Mouse (Mus musculus) adrenal gland, adult (tissue): ENCODE results near the gene Arhgap40.
A peak's percentile ranks its signal among the peaks of the same experiment; 100 is the strongest.

Experiments used
- DNase-seq, 2 experiments: peaks; one replicate each; pipeline ENCODE4 v3.0.0; 2022 to 2023; ENCODE audit warnings: low spot score in 1 of 2; ENCODE audit not compliant: inconsistent age in 2 of 2

The Arhgap40 gene

GRCm38 (mm10) chr2:158512528-158512927 lies at the start of gene Arhgap40:
TSS of gene Arhgap40 (plus strand) at chr2:158512796.
- no peak for DNase-seq

- no peak for DNase-seq
These were observed 38.4 kb upstream of the Arhgap40 start for GRCm38 (mm10) chr2:158474159-158474558.

GRCm38 (mm10) chr2:158477640-158478039 lies 35.0 kb upstream of the Arhgap40 start:
- DNase-seq = no peak

- no peak for DNase-seq
These were observed 14.1 kb upstream of the Arhgap40 start for GRCm38 (mm10) chr2:158498457-158498856.

GRCm38 (mm10) chr2:158501836-158502812 lies 10.5 kb upstream of the Arhgap40 start, which contains the start of gene Adig:
TSS of gene Adig (plus strand) at chr2:158502612.
- DNase-seq = peak in 1 of 2 experiments; percentile 51

GRCm38 (mm10) chr2:158503226-158503625 lies 9.4 kb upstream of the Arhgap40 start:
- DNase-seq = no peak

GRCm38 (mm10) chr2:158503671-158504070 lies 8.9 kb upstream of the Arhgap40 start:
- no peak for DNase-seq

GRCm38 (mm10) chr2:158506475-158506874 lies 6.1 kb upstream of the Arhgap40 start:
- no peak for DNase-seq

GRCm38 (mm10) chr2:158507046-158507445 lies 5.5 kb upstream of the Arhgap40 start:
- DNase-seq = no peak

- DNase-seq = peak; percentile 80 to 88
These were observed 1.9 kb upstream of the Arhgap40 start for GRCm38 (mm10) chr2:158510665-158511064.

- DNase-seq = no peak
These were observed 1.3 kb downstream of the Arhgap40 start for GRCm38 (mm10) chr2:158513821-158514336.

GRCm38 (mm10) chr2:158518583-158518982 lies 6.0 kb downstream of the Arhgap40 start:
- DNase-seq = no peak

- DNase-seq = no peak
These were observed 6.5 kb downstream of the Arhgap40 start for GRCm38 (mm10) chr2:158519071-158519470.

GRCm38 (mm10) chr2:158519800-158520199 lies 7.2 kb downstream of the Arhgap40 start:
- no peak for DNase-seq

GRCm38 (mm10) chr2:158523060-158523459 lies 10.5 kb downstream of the Arhgap40 start:
- peak; percentile 51 to 68 for DNase-seq

GRCm38 (mm10) chr2:158524129-158524860 lies 11.7 kb downstream of the Arhgap40 start:
- DNase-seq = no peak

GRCm38 (mm10) chr2:158534090-158534489 lies 21.5 kb downstream of the Arhgap40 start:
- peak; percentile 49 to 80 for DNase-seq

- DNase-seq = no peak
These were observed 22.0 kb downstream of the Arhgap40 start for GRCm38 (mm10) chr2:158534559-158534958.

- no peak for DNase-seq
These were observed 27.1 kb downstream of the Arhgap40 start for GRCm38 (mm10) chr2:158539433-158540305.

- no peak for DNase-seq
These were observed 28.7 kb downstream of the Arhgap40 start for GRCm38 (mm10) chr2:158541286-158541685.
